Mouse (Mus musculus) embryo, embryonic 9.5 days (tissue): ENCODE measurements at regions not wholly inside any gene's neighbourhood (a gene's known extent, or its start where the extent isn't known, plus 50 kb on each side); places are given as distances from the start of the nearest gene placed in this dataset.

Source experiments
- DNase-seq: peaks from one replicate; pipeline ENCODE4 v3.0.0-alpha.2; 2017; ENCODE audit errors: extremely low spot score

DNA sequence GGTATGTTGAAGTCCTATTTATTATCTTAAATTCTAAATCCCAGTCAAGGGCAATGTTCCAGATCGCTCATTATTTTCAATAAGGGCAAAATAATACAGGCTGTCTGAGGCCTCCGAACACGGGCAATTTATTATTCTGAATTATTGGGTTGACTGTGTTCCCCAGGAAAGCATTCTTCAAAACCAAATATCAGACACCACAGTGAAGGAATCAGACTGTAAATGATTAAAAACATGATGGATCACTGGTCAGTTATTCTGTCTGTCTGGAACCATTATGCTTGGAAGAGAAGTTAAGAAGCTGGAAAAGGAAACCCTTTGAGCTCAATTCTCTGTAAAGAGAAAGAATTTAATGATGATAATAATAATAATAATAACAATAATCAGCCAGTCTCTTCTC lies 417.4 kb upstream of the Dcn start:
- no peak for DNase-seq

DNA sequence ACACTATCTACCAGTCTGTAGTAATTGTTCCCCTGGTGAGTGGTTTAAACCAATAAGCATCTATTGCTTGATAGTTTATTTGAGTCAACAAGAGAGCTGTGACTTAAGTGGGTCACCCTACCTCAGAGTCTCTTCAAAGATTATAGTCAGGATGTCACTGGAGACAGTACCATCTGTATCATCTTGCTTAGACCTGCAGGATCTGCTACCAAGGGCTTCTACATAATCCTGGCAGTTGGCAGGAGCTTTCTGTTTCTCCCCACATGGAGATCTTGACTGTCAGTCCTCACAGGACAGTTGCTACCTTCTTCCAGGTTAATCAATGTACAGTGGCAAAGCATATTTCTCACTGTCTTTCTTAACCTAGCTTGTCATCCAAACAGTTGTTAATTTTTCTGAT lies 414.9 kb upstream of the Dcn start:
- DNase-seq, result no peak

DNA sequence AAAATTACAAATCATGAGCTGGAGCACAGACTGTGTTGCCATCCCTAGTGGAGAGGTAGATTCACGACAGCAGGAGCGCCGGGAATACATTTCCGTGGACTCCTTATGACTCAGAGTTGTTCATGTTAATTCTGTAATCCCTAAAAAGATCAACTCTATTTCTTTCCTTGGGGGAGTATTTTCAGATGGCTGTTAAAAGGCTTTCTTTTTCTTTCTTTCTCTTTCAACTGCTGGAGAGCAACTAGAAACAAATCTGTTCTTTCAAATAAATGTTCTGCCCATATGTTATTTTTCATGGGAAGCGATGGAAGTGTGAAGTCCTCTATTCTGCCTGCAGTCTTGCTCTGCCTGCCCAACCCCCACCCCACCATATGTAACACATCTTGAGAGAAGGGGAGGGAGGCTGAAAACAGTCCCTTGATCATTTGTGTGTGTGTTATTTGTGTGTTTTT lies 401.4 kb upstream of the Dcn start:
- DNase-seq, result no peak

DNA sequence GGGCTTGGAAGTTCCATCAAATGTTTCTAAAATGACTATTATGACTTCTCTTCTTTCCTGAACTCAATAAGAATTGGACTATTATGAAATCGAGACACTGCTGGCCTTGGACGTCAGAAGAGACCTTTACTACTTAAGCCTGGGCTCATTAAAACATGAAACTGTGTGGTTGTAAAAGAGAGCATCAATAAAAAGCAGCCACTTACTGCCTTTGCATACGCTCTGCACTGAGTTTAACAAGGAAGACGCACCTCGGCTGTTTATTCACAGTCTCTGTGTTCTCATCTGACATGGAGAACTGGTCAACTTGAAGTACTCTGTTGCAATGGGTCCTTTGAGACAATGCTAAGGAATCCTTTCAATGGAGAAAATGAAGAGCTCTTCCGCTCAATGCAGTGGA lies 399.8 kb upstream of the Dcn start:
- no peak for DNase-seq

DNA sequence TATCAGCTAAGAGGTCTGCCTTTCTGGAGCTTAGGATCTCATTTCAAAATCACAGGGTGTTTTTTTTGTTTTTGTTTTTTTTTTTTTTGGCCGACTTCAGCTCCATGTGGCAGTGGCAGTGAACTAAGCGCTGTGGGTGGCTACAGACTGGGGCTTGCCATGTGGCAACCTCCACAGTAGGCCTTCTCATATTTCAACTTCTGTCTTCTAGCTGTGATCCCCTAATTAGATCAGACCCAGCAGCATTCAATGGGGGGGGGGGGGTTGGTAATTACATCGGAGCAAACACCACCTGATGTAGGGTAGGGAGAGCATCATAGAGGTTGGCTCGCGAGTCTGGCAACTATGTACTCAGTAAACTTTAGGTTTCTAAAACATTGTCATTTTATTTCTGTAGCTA lies 392.1 kb upstream of the Dcn start:
- DNase-seq, result no peak

DNA sequence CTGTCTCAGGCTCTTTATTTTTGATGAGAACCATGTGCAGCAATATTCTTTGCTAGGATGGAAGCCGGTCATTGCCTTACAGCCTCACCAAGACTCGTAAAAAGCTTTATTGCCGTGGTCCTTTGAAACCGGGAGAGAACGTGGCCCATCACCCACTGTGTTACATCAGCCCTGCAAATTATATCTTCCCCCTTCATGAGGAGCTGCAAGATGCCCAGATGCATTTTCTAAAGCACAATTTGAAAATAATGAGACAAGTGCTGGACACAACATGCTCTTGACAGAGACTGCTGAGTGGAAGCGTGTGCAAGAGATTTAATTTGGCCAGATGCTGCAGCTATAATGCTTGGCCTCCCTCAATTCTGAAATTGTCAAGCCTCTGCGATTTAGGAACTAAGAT lies 389.2 kb upstream of the Dcn start:
- no peak for DNase-seq

DNA sequence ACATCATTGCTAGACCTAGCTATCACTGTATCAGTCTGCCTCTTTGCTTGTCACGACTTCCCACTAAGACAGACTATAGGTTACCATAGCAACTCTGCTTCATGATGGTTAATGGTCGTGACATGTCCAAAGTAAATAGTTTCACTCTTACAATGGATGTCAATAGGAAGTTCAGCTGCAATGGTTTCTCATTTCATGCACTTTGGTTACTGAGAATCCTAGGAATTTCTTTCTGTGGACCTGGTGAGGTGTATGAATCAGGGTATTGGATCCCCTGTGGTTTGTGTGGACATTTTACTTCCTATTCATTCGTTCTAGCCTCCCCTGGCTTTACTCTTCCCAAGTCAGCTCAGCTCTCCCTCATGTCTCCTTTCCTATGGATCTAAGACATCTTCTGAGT lies 385.5 kb upstream of the Dcn start:
- DNase-seq, result no peak

DNA sequence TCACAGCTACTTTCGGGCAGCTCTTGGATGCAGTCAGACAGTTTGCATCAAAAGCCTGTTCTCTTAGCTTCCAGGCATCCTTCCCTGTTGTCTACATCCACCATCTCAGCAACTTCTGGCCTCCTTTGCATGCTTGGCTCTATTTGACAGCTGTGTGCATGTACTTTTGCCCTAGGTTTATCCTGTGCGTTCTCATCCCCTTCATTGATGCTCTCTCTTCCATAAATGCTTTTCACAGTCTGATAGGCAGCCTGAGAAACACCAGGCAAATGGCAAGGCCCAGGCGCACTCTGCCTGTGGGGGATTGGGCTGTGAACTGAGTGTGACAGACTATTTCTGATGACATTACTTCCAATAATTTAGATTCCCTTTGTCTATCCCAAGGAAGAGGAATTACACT lies 364.9 kb upstream of the Dcn start:
- DNase-seq, result no peak

DNA sequence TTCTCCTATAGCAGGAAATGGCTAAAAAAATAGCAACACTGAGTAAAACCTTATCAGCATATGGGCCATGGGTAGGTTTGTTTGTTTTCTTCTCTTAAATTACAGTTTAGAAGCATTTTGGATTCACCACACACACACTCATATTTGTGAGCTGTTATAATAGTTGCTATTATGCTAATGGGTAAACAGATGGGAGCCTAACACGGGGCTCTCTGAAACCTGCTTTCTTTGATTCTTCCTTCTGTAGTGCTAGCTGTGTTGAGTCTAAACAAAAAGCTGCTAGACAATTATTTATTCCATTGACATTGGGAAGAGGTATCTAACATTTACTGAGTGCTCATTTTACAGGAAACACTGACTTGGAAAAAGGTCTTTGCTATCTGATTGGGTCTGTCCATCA lies 356.7 kb upstream of the Dcn start:
- no peak for DNase-seq

DNA sequence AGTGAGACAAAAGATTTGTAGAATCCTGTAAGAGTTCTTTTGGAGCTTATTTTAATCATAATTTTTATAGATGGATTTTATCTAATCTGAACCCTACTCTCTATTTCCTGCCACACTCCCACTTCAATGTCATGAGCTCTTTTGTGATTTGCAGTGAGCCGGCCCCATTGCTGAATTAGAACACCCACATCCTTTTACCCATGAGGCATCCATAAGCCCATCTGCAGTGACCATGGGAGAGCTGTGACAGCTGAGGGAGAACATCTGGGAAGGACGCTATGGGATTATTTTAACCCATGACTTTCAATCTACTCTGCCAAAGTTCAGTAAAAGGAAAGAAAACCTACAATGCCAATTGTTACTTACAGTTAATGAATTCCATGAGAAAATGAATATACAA lies 337.8 kb upstream of the Dcn start:
- DNase-seq, result no peak

DNA sequence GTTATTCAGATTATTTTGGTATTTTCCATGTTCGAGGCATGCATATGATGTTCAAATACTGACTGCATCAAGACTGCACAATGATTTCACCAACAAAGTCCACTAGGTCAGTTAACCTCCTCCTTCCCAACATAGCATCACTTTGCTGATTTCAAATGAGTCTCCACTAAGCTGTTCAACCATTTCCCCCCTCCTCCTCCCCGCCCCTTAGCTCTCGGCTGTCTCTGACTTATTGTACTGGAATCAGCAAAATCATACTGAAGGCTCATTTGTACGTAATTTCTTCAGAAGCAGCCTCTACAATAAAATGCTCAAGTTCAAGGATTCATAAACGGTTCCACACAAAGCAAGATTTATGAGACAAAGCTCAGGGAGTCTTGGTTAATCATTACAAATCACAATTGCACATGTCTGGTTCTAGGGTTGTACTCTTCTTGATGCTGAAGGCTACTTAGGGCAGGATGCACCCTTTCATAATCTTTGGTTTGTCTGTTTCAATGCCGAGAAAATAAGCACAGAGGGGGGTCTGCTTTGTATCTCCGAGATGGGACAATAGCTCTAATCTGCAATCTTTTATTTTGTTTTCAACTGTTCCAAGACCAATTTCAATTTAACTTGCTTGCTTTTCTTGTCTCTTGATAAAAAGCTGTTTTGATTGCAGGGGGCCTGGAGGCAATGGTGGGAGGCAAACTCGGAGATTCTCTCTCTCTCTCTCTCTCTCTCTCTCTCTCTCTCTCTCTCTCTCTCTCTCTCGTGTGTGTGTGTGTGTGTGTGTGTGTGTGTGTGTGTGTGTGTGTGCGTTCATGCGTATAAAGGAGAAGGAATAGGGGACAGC lies 320.6 kb upstream of the Dcn start:
- DNase-seq, result no peak

DNA sequence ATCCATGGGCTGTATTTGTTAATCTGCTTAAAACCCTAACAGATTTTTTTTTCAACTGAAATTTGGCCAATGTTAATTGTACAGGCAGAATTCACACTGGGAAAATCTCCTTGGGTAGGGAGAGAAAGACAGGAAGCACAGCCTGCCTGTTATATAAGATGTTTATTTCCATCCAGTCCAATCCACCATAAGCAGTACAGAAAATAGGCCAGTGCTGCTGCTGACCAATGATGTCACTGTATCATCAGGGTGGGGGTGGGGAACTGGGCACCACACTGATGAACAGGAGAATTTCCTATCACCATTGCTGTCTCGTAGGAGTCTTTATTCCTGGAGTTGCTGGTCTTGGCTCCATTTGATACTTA lies 320.0 kb upstream of the Dcn start:
- DNase-seq, result no peak

DNA sequence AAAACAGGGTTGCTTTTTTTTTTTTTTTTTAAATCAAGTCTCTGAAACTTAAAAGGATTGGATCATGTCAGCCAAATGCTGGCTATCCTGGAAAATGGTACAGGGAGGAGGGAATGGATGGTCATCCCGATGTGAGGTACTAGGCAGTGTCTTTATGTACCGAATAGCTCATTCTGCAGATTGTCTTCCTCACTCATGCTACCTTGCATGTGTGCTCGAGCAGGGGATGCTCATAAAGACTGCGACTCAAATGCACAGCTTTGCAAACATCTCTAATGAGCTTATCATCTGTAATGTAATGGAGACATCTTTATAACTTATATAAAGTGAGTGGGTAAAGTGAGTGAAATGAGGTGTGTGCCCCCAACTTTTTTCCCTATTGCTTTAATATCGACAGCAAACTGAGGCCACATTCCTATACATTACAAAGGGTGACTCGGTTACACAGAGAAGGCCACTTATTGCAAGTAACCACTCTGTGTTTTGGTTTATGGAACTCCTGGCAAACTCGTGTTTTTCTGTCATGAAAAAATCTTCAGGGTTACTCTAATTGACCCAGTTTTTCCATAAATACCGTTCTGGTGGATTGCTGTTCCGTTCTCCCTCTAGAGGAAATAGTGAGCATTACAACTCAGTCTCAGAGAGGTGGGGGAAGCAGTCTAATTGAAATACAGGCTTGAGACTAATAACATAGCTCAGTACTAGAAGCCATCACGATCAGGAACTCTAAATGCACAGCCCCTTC lies 319.4 kb upstream of the Dcn start:
- DNase-seq, result peak; percentile 59

DNA sequence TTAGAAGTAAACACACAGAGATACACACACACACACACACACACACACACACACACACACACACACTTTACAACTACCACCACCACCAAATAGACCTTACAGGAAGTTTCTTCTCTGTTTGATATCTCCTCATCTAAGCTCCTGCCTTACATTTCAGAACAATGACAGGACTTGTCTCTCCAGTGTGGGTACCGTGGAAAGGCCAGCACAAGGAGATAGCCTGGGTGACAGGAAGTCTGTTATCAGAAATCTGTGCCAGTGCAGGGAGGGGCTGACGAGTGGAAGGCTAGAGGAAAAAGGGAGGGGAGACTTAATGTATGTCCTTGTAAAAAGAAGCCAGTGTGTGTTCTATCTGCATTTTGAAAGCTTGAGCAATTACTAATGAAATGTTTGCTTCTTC lies 318.5 kb upstream of the Dcn start:
- no peak for DNase-seq

DNA sequence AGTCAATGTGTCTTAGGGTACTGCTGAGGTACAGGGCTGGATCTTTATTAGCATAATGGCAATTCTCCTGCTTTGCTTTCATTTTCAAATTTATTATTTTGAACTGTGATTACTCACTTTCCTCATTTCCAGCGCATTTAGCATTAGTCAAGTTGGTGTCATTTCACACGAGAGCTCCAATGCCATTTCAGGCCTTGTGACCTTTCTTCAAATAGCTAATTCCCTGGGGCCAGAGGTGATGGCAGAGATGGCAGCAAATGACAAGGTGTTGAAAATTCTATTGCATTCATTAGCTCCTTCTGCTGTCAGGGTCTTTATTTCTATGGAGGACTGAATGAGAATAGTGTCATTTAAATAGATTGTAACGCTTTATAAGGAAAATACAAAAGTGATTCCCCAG lies 300.9 kb upstream of the Dcn start:
- DNase-seq, result no peak

DNA sequence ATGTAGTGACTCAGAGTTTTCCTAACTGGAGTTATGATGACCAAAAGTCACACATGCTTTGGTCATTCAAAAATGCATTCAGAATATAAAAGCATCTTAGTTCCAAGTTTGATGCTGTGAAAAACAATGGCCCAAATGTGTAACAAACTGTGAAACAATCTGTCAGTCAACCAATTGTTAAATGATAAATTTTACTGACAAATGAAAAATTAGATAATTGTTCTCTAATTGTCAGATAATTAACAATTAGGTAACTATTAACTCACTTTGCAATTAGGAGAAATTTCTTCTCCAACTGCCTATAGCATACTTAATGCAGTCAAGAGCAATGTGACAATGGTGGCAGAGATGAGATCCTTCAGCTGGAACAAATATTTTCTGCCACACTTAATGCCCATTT lies 289.7 kb upstream of the Dcn start:
- DNase-seq, result no peak

DNA sequence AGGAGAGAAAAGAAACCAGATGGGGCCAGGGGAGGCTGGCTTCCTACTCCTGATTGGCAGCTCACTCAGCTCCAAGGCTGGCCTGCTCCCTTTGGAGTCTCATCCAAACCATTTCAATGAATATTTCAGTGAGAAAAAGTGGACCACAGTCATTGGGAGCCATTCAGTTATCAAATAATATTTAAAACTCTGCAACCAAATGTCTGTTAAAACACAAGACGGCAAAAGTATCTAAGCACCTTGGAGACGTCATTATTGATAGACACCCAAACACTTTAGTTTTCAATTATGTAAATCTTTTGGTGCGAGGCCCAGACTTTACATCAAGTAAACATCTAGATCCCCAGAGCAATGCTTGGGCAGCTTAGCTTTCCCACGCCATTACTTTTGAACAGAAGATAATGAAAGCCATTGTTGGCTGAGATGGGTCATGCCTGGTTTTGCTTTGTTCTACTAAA lies 268.1 kb upstream of the Dcn start:
- no peak for DNase-seq

DNA sequence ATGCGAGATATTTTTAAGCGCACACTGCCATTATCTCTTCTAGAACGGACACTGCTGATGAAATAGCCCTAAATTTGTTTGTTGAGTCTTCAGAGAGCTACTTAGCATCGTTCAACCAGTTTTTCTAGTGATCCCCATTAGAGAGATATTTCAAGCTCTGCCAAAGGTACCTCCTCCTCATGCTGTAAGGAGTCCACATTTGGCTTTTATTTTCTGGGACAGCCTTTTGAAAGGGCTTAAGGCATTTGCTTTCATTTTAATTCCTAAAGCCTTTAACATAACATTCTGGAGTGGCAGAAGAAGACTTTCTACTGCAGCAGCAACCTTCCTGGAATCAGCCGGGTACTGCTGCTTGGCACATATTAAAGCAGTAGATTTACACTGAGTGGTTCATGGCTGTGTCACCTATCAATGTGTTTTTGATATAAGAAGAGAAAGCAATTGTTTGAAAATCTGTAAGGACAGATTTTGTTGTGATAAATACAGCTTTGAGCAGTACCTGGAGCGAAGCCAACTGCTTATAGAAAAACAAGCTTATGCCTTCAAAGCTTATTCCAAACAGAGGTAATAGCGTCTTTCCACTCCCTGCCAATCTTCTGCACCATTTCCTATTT lies 267.5 kb upstream of the Dcn start:
- no peak for DNase-seq

DNA sequence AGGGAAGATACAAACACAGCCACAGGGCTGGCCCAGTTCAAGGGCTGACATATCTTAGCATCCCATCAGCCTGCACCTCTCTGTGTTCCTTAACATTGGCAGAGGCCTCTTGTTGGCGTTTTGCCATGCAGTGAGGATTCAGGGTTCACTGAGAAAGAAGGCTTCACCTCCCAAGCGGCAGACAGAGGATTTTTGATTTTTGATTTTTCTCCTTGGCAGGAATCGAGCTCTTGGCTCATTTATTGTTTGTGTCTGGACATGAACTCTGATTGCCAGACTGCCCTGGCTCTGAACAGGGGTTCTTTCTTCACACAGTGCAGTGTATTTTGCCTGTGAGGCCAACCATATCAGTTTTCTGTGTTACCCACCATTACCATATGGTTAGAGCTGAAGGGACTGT lies 259.9 kb upstream of the Dcn start:
- DNase-seq, result no peak

DNA sequence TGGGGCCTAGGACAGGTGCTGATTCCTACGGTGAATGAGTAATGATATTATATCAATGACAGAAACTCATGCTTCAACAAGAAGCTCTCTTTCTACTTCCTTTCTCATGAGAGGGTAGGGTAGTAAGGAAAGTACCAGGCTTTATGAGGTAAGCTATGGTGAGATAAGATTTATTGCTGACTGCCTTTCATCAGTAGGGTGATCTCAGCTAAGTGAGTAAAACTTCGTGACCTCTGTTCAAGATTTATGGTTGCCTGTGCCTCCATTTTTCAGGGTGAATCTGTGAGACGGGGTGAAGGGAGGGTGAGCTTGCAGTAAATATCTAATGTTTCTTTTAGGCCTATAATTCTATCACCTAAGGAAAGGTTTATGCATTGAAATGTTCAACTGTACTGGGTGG lies 259.0 kb upstream of the Dcn start:
- no peak for DNase-seq

DNA sequence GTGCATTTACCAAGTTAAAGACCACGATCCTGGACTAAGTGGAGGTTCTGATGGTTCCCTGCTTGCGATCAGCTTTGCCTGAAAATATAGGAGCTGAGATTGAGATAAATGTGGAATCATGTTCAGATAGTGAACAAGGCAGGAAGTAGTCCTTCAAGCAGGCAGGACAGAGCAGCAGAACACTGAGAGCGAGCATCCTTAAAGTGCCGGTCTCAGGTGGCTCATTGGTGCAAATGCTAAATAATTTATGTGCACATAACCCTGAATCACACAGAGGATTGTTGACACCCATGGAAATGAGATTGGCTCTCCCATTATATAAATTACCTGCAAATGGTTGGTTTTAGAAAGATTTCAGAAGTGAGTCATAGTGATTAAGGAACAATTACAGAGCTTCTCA lies 243.8 kb upstream of the Dcn start:
- DNase-seq, result no peak

DNA sequence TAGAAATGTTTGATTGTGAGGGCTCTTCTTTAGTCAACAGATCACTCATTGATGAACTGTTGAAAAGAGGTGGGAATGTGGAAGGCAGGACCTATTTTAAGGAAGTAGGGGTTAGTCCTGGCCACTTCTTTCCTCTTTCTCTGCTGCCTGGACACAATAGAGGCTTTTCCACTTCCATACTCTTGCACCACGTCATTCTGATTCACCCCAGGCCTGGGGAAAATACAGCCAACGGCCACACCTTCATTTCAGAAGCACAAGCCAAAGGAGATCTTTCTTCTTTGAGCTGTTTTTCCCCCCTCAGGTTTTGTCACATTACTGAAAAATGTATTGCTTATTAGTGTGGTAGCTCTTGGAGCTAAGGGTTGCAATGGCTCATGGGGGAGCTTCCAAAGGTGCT lies 237.9 kb upstream of the Dcn start:
- DNase-seq, result no peak

DNA sequence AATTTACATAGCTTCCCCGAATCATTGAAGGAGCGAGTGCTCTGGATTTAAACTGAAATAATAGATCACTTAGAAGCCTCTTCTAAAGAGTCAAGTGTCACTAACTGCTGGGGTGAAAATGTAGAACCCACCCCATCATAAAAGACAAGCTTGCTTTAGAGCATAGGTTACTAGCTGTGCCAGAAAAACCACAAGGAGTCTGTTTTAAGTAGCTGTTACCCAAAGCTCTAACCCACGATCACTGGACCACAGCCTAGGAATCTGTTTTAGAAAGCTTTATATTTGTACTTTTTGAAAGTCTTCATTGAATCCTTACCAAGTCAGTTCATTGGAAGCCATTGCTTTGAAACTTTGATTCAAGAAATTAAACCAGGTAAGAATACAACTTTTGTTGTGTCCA lies 233.7 kb upstream of the Dcn start:
- DNase-seq, result no peak
